Mouse (Mus musculus): ENCODE measurements at regions not wholly inside any gene's neighbourhood (a gene's known extent, or its start where the extent isn't known, plus 50 kb on each side); places are given as distances from the start of the nearest gene placed in this dataset.

DNA sequence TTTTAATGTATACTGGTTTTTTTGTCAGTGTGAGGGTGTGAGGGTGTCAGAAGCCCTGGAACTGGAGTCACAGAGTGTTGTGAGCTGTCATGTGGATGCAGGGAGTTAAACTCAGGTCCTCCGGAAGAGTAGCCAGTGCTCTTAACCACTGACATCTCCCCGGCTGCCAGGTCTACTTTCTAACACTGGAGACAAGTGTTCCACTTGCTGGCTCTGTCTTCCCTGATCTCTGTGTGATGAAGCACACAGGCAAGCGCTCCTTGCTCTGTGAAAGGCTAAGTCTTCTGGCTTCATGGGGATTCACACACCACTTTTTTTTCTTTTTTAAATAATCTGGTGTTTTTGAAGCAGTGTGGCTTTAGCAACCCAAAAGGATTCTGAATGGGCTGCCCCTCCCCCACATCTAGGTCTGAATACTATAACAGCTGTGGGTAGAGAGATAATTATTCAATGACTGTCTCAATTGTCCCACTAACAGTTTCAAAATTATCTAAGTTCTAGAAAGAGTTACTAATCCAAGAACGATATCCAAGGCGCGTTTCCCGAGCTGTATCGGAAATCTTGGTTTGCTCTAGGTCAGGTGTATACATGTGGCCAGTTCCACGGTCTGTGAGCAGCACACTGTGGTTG lies 208.4 kb upstream of the Smim15 start:
- TF ChIP-seq GATA1 (IDR thresholded peaks at IDR 0.05; ENCODE audit: low read depth, low read length): 0 out of 2 replicates have a peak, but pooled peaks have one; percentile 9
- no peak for TF ChIP-seq USF1 (IDR thresholded peaks at IDR 0.05; ENCODE audit: low read depth, low read length)
- no peak for TF ChIP-seq ZNF384 (IDR thresholded peaks at IDR 0.05; ENCODE audit: low read depth, low read length)
- TF ChIP-seq CTCF (IDR thresholded peaks at IDR 0.05 in 2 of 3, conservative IDR thresholded peaks at IDR 0.05 in 1 of 3; ENCODE audit: control insufficient read depth in 1 of 3, insufficient read depth in 1 of 3, low read depth in 2 of 3, low read length in 3 of 3, poor library complexity in 1 of 3, severe bottlenecking in 1 of 3): no peak
- TF ChIP-seq ZC3H11A (IDR thresholded peaks at IDR 0.05; ENCODE audit: low read depth, low read length): no peak
- no peak for TF ChIP-seq POLR2A (IDR thresholded peaks at IDR 0.05; ENCODE audit: control insufficient read depth in 1 of 2, insufficient read depth in 1 of 2, low read depth in 1 of 2, low read length in 2 of 2, poor library complexity in 1 of 2)
- TF ChIP-seq RCOR1 (IDR thresholded peaks at IDR 0.05; ENCODE audit: low read depth, low read length): no peak
- no peak for TF ChIP-seq CHD1 (IDR thresholded peaks at IDR 0.05; ENCODE audit: low read depth, low read length)
- TF ChIP-seq HCFC1 (IDR thresholded peaks at IDR 0.05; ENCODE audit: low read depth, low read length): no peak
- no peak for TF ChIP-seq MYB (IDR thresholded peaks at IDR 0.05; ENCODE audit: low read depth, low read length)
- no peak; the same call in 1 of the 2 replicates for TF ChIP-seq TAL1 (IDR thresholded peaks at IDR 0.05; ENCODE audit: low read length)
